Mouse (Mus musculus) olfactory bulb, adult 2 months (tissue): ENCODE measurements at regions not wholly inside any gene's neighbourhood (a gene's known extent, or its start where the extent isn't known, plus 50 kb on each side); places are given as distances from the start of the nearest gene placed in this dataset.

Experiments used
- H3K27ac ChIP-seq: fragments of 200-500 bp; 2 replicates; pipeline ENCODE4 v1.5.1; 2012; ENCODE audit warnings: low read depth, low read length; ENCODE audit not compliant: insufficient read depth
- H3K4me1 ChIP-seq: fragments of 200-500 bp; 2 replicates; pipeline ENCODE4 v1.6.1; 2012; ENCODE audit warnings: low read length; ENCODE audit not compliant: control insufficient read depth, insufficient read depth
- H3K4me3 ChIP-seq: fragments of 200-500 bp; 2 replicates; pipeline ENCODE4 v1.5.1; 2012; ENCODE audit warnings: mild to moderate bottlenecking, low read depth, low read length, moderate library complexity; ENCODE audit not compliant: insufficient read depth
- CTCF ChIP-seq: fragments of 200-500 bp; IDR thresholded peaks from 2 replicates; pipeline ENCODE4 v1.5.1; 2012; ENCODE audit warnings: low read depth, mild to moderate bottlenecking, low read length, moderate library complexity; ENCODE audit not compliant: insufficient read depth
- POLR2A ChIP-seq: fragments of 200-500 bp; IDR thresholded peaks from 2 replicates; pipeline ENCODE4 v1.6.1; 2012; ENCODE audit warnings: mild to moderate bottlenecking, low read depth, low read length, moderate library complexity; ENCODE audit not compliant: insufficient read depth
- WGBS: fragments of 180-500 bp; shearing (Covaris S2); methylation state at CpG from one replicate; pipeline ENCODE4 v1.1.7; 2018; 5-methylcytosine and 5-hydroxymethylcytosine counted together

- no peak for TF ChIP-seq CTCF
- no peak for TF ChIP-seq POLR2A
- H3K4me1 ChIP-seq = no peaks in the 10 kb centered on the region; the same call in 1 of the 2 replicates
- no peak overlapping the region for H3K4me3 ChIP-seq
- 33% methylated on average over 6 of the region's 6 CpGs for WGBS
- H3K27ac ChIP-seq = no peak overlapping the region
These were observed 160.3 kb downstream of the Utp18 start for GRCm38 (mm10) chr11:93725242-93725641.

- Histone ChIP-seq H3K4me3 (no peak overlapping the region), H3K27ac (no peak overlapping the region), H3K4me1 (no peaks in the 10 kb centered on the region; the same call in 1 of the 2 replicates)
- 78% methylated on average over 2 of the region's 2 CpGs for WGBS
- TF ChIP-seq POLR2A (no peak), CTCF (no peak)
These were observed 166.4 kb downstream of the Utp18 start for GRCm38 (mm10) chr11:93719141-93719540.

- no peaks in the 10 kb centered on the region for H3K4me1 ChIP-seq
- no peak overlapping the region for H3K4me3 ChIP-seq
- TF ChIP-seq POLR2A (no peak), CTCF (no peak)
- WGBS = 88% methylated on average over 4 of the region's 4 CpGs
- no peak overlapping the region for H3K27ac ChIP-seq
These were observed 175.9 kb downstream of the Utp18 start for GRCm38 (mm10) chr11:93709686-93710085.

- H3K4me3 ChIP-seq = no peak overlapping the region
- WGBS = 90% methylated on average over 8 of the region's 8 CpGs
- TF ChIP-seq POLR2A (no peak), CTCF (no peak)
- H3K27ac ChIP-seq = no peak overlapping the region
- H3K4me1 ChIP-seq = no peaks in the 10 kb centered on the region
These were observed 188.5 kb downstream of the Utp18 start for GRCm38 (mm10) chr11:93696982-93697541.

- 78% methylated on average over 12 of the region's 12 CpGs for WGBS
- no peak for TF ChIP-seq CTCF
- TF ChIP-seq POLR2A = no peak
- Histone ChIP-seq H3K27ac (no peak overlapping the region), H3K4me1 (no peaks in the 10 kb centered on the region), H3K4me3 (no peak overlapping the region)
These were observed 189.3 kb downstream of the Utp18 start for GRCm38 (mm10) chr11:93696096-93696890.

GRCm38 (mm10) chr11:93683691-93684090 lies 201.9 kb downstream of the Utp18 start:
- Histone ChIP-seq H3K4me1 (no peaks in the 10 kb centered on the region), H3K4me3 (no peak overlapping the region), H3K27ac (no peak overlapping the region)
- WGBS = 62% methylated on average over 5 of the region's 5 CpGs
- TF ChIP-seq CTCF (no peak), POLR2A (no peak)

GRCm38 (mm10) chr11:93676299-93676698 lies 209.3 kb downstream of the Utp18 start:
- Histone ChIP-seq H3K4me1 (no peaks in the 10 kb centered on the region), H3K27ac (no peak overlapping the region), H3K4me3 (no peak overlapping the region)
- WGBS = 52% methylated on average over 5 of the region's 5 CpGs
- TF ChIP-seq CTCF = no peak
- TF ChIP-seq POLR2A = no peak

GRCm38 (mm10) chr11:93672025-93672424 lies 213.5 kb downstream of the Utp18 start:
- TF ChIP-seq CTCF (no peak), POLR2A (no peak)
- H3K4me1 ChIP-seq = no peaks in the 10 kb centered on the region
- WGBS = 69% methylated on average over 3 of the region's 3 CpGs
- no peak overlapping the region for H3K4me3 ChIP-seq
- no peak overlapping the region for H3K27ac ChIP-seq

GRCm38 (mm10) chr11:93661657-93662056 lies 223.9 kb downstream of the Utp18 start:
- H3K27ac ChIP-seq = no peak overlapping the region
- H3K4me1 ChIP-seq = no peaks in the 10 kb centered on the region; the same call in 1 of the 2 replicates
- no peak overlapping the region for H3K4me3 ChIP-seq
- TF ChIP-seq CTCF = no peak
- no peak for TF ChIP-seq POLR2A
- 30% methylated on average over 2 of the region's 2 CpGs for WGBS
